Mouse (Mus musculus) embryonic facial prominence, embryonic 14.5 days (tissue): ENCODE measurements at regions not wholly inside any gene's neighbourhood (a gene's known extent, or its start where the extent isn't known, plus 50 kb on each side); places are given as distances from the start of the nearest gene placed in this dataset.

Experiments
- ATAC-seq: fragments of 200-750 bp; cut with Nextera tagmentation; 2 replicates; pipeline ENCODE4 v1.8.0; 2017; ENCODE audit warnings: low read depth, moderate number of reproducible peaks, moderate TSS enrichment
- DNase-seq: peaks from one replicate; pipeline ENCODE4 v3.0.0-alpha.2; 2015; ENCODE audit warnings: low spot score
- H3K27ac ChIP-seq: fragments of 300-500 bp; sonication (generic); replicated peaks from 2 replicates; pipeline ENCODE4 v1.5.1; 2014; ENCODE audit warnings: low read depth, mild to moderate bottlenecking, low read length, moderate library complexity
- H3K27me3 ChIP-seq: fragments of 300-500 bp; sonication (generic); replicated peaks from 2 replicates; pipeline ENCODE4 v1.6.1; 2014; ENCODE audit warnings: low read length; ENCODE audit not compliant: control insufficient read depth, insufficient read depth
- H3K36me3 ChIP-seq: fragments of 300-500 bp; sonication (generic); 2 replicates; pipeline ENCODE4 v1.6.1; 2014; ENCODE audit warnings: low read length, mixed read lengths; ENCODE audit not compliant: control insufficient read depth, insufficient read depth
- H3K4me1 ChIP-seq: fragments of 300-500 bp; sonication (generic); 2 replicates; pipeline ENCODE4 v1.6.1; 2014; ENCODE audit warnings: antibody characterized with exemption, low read length; ENCODE audit not compliant: control insufficient read depth, insufficient read depth
- H3K4me2 ChIP-seq: fragments of 300-500 bp; sonication (generic); 2 replicates; pipeline ENCODE4 v1.6.1; 2014; ENCODE audit warnings: low read depth, mild to moderate bottlenecking, low read length, moderate library complexity, mixed read lengths
- H3K4me3 ChIP-seq: fragments of 300-500 bp; sonication (generic); 2 replicates; pipeline ENCODE4 v1.5.1; 2014; ENCODE audit warnings: low read depth, mild to moderate bottlenecking, low read length
- H3K9ac ChIP-seq: fragments of 300-500 bp; sonication (generic); 2 replicates; pipeline ENCODE4 v1.6.1; 2014; ENCODE audit warnings: low read depth, mild to moderate bottlenecking, low read length, moderate library complexity, mixed read lengths
- H3K9me3 ChIP-seq: fragments of 300-500 bp; sonication (generic); 2 replicates; pipeline ENCODE4 v1.6.1; 2016; ENCODE audit warnings: low read length; ENCODE audit not compliant: control insufficient read depth
- WGBS: fragments of 180-500 bp; shearing (Covaris S2); extraction: QIAGEN DNeasy Blood & Tissue Kit; methylation state at CpG from one replicate; pipeline ENCODE4 v1.1.7; 2014; 5-methylcytosine and 5-hydroxymethylcytosine counted together

GRCm38 (mm10) chr14:17234898-17235297 lies 415.9 kb upstream of the Rarb start:
- no peak overlapping the region for H3K27ac ChIP-seq
- no peaks in the 10 kb centered on the region for H3K27me3 ChIP-seq
- H3K4me2 ChIP-seq: no peak overlapping the region
- H3K9ac ChIP-seq: no peak overlapping the region
- H3K36me3 ChIP-seq: no peaks in the 10 kb centered on the region
- DNase-seq (no peak), ATAC-seq (no peak)
- peaks cover 10% of the 10 kb centered on the region for H3K9me3 ChIP-seq
- no peak overlapping the region for H3K4me3 ChIP-seq
- no peaks in the 10 kb centered on the region for H3K4me1 ChIP-seq

DNA sequence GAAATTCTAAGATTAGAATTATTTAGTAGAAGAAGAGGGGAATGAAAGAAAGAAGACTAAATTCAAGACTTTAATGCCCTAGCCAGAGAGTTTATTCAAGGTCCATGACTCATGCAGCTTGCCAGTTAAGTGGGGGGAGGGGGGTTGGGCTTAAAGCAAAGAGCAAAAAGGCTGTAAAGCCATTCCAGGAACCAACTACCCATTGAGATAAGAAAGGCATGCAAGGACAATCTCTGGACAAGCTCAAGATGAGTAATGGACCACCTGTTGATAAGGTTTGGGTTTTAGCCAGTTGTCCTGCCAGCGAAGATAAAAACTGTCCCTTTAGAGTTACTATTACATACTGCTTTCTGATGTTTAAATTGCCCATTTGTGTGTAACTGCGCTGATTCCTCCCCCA lies 392.5 kb upstream of the Rarb start:
- H3K27me3 ChIP-seq: no peaks in the 10 kb centered on the region
- no peak overlapping the region for H3K27ac ChIP-seq
- no peaks in the 10 kb centered on the region for H3K9me3 ChIP-seq
- no peak for DNase-seq
- no peak overlapping the region for H3K4me2 ChIP-seq
- H3K4me1 ChIP-seq: no peaks in the 10 kb centered on the region
- ATAC-seq: no peak
- no peak overlapping the region for H3K4me3 ChIP-seq
- no peaks in the 10 kb centered on the region for H3K36me3 ChIP-seq
- WGBS: 85% methylated on average over 2 of the region's 2 CpGs
- no peak overlapping the region for H3K9ac ChIP-seq

GRCm38 (mm10) chr14:17205691-17206090 lies 386.7 kb upstream of the Rarb start:
- H3K27ac ChIP-seq: no peak overlapping the region
- H3K36me3 ChIP-seq: no peaks in the 10 kb centered on the region
- no peak overlapping the region for H3K9ac ChIP-seq
- no peak for ATAC-seq
- H3K27me3 ChIP-seq: no peaks in the 10 kb centered on the region
- H3K4me1 ChIP-seq: no peaks in the 10 kb centered on the region
- WGBS: 88% methylated on average over 1 of the region's 1 CpGs
- H3K9me3 ChIP-seq: peaks cover 9% of the 10 kb centered on the region; the same call in 1 of the 2 replicates
- no peak for DNase-seq
- no peak overlapping the region for H3K4me2 ChIP-seq
- H3K4me3 ChIP-seq: no peak overlapping the region

GRCm38 (mm10) chr14:17203251-17204015 lies 384.5 kb upstream of the Rarb start:
- no peak overlapping the region for H3K4me3 ChIP-seq
- H3K36me3 ChIP-seq: no peaks in the 10 kb centered on the region
- 31% methylated on average over 1 of the region's 1 CpGs for WGBS
- no peaks in the 10 kb centered on the region for H3K4me1 ChIP-seq
- H3K9ac ChIP-seq: no peak overlapping the region
- H3K27me3 ChIP-seq: no peaks in the 10 kb centered on the region
- peaks cover 9% of the 10 kb centered on the region; the same call in 1 of the 2 replicates for H3K9me3 ChIP-seq
- no peak for ATAC-seq
- no peak overlapping the region for H3K27ac ChIP-seq
- DNase-seq: no peak
- no peak overlapping the region for H3K4me2 ChIP-seq

DNA sequence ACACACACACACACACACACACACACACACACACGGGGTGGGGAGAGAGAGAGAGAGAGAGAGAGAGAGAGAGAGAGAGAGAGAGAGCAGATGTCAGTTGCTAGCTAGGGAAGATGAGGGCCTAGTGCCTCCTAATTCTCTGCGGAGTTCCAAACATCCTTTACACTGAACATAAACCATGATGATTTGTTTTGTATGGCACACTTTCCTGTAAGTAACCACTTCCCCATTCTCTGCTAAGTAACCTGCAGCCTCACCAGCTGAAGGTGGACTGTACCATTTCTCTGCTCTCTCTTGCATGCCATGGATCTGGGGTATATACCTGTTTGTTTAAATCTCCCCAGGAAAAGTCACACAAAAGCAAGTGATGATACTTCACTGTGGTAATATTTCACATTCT lies 374.0 kb upstream of the Rarb start:
- Histone ChIP-seq H3K4me1 (no peaks in the 10 kb centered on the region), H3K4me3 (no peak overlapping the region), H3K27ac (no peak overlapping the region), H3K36me3 (no peaks in the 10 kb centered on the region), H3K9ac (no peak overlapping the region), H3K4me2 (no peak overlapping the region), H3K27me3 (no peaks in the 10 kb centered on the region), H3K9me3 (no peaks in the 10 kb centered on the region)
- ATAC-seq (no peak), DNase-seq (no peak)
- 69% methylated on average over 2 of the region's 2 CpGs for WGBS

- peaks cover 17% of the 10 kb centered on the region for H3K27me3 ChIP-seq
- H3K4me2 ChIP-seq: peak overlapping the region; percentile 90
- DNase-seq (no peak), ATAC-seq (no peak; the same call in 1 of the 2 replicates)
- no peak overlapping the region for H3K27ac ChIP-seq
- WGBS: 21% methylated on average over 7 of the region's 7 CpGs
- no peak overlapping the region for H3K9ac ChIP-seq
- no peaks in the 10 kb centered on the region for H3K36me3 ChIP-seq
- no peaks in the 10 kb centered on the region for H3K9me3 ChIP-seq
- H3K4me3 ChIP-seq: peak overlapping the region; percentile 48
- peaks cover 7% of the 10 kb centered on the region for H3K4me1 ChIP-seq
These were observed 354.3 kb upstream of the Rarb start for GRCm38 (mm10) chr14:17173218-17173617.

DNA sequence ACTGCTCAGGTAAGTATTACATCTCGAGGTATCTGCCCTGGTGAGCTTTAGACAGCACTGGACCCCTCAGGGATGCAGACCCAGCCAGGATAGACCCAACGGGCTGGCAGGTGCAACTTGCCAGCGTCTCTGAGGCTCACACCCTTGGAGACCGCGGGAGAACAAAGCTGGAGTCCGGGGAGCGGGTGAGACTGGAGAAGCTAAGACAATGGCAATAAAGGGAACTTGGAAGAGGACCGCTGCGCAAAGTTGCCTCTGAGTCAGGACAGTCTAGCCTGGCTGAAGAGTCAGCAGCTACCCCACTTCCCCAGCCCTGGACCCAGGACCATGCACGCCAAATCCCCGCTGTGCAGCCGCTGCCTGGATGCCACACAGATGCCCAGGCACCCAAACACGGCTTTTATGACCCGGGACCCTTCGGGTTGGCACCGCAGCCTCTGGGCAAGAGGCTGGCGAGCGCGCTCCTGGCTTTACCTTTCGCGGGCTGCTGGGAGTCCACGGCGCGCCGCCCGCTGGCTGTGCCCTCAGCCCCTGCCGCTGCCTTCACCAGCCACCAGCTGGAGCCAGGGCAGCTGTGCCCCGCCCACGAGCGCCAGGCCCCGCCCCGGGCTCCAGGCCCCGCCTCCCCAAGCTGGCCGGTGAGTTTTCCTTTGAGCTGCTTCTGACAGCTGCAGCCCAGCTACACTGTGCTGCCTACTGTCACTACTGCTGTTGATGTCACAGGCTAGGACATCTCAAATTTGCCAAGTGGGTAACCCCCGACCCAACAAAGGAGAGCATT lies 353.6 kb upstream of the Rarb start:
- 5% methylated on average over 20 of the region's 35 CpGs for WGBS
- Histone ChIP-seq H3K9ac (peak overlapping the region; percentile 58), H3K4me3 (peak overlapping the region; percentile 48), H3K27me3 (peaks cover 17% of the 10 kb centered on the region), H3K27ac (no peak overlapping the region), H3K36me3 (no peaks in the 10 kb centered on the region), H3K9me3 (no peaks in the 10 kb centered on the region), H3K4me1 (peaks cover 7% of the 10 kb centered on the region), H3K4me2 (peak overlapping the region; percentile 90)
- peak; percentile 74 for DNase-seq
- ATAC-seq: peak; percentile 96

DNA sequence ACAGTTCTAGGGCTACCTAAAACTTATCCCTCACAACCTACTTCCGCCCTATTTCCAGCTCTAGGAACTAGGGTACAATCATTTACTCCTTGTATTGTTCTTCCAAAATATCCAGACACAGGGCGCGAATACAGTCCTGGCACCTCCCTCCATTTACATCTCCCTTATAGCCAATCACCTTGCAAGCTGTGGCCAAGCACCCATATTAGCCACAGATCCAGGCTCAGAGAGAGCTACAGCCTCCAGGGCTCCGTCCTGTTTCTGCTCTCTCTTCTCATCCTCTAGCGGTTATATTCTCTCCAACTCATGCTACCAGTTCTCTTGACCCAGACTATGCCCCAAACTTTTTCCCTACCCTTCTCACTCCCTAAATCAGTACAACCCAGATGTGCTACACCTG lies 352.9 kb upstream of the Rarb start:
- H3K9me3 ChIP-seq: no peaks in the 10 kb centered on the region
- H3K9ac ChIP-seq: no peak overlapping the region
- peak overlapping the region; percentile 48 for H3K4me3 ChIP-seq
- peaks cover 17% of the 10 kb centered on the region for H3K27me3 ChIP-seq
- WGBS: 50% methylated on average over 5 of the region's 5 CpGs
- no peak overlapping the region for H3K27ac ChIP-seq
- ATAC-seq (peak; percentile 23; the same call in 1 of the 2 replicates), DNase-seq (no peak)
- peaks cover 7% of the 10 kb centered on the region for H3K4me1 ChIP-seq
- no peaks in the 10 kb centered on the region for H3K36me3 ChIP-seq
- H3K4me2 ChIP-seq: peak overlapping the region; percentile 90
